Mouse (Mus musculus): Measurements from ENCODE around the gene Cbx5.
"Not testable (repeated sequence)": the region's sequence is repeated elsewhere in the genome, so short reads cannot be mapped to it uniquely, and the experiment has no call there.

The Cbx5 gene

DNA sequence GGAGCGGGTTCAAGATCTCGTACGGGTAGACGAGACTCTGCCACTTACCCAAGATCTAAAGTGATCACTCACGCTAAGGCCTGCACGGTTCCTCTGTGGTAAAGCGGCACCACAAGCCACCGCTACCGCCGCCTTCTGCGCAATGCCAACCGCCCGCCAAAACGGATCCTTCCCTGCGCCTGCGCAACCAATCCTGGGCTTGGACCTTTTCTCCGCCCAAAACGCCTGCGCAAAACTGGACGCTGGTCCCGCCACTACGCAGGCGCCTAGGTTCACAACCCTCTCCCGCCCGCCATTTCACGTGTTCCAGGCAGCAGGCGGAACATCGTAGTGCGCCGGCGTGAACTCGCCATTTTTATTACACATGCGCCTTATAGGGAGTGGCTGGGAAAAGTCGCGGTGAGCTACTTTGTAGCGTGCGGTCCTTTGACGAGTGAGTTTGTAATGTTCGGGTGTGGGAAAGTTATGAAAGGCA is at the start of gene Cbx5:
Gene Cbx5, minus strand, starts transcription at position 132 of the 475 bp plus-strand sequence.
- DNase-seq (ENCODE audit: low read depth, low spot score) = peak; percentile 98

DNA sequence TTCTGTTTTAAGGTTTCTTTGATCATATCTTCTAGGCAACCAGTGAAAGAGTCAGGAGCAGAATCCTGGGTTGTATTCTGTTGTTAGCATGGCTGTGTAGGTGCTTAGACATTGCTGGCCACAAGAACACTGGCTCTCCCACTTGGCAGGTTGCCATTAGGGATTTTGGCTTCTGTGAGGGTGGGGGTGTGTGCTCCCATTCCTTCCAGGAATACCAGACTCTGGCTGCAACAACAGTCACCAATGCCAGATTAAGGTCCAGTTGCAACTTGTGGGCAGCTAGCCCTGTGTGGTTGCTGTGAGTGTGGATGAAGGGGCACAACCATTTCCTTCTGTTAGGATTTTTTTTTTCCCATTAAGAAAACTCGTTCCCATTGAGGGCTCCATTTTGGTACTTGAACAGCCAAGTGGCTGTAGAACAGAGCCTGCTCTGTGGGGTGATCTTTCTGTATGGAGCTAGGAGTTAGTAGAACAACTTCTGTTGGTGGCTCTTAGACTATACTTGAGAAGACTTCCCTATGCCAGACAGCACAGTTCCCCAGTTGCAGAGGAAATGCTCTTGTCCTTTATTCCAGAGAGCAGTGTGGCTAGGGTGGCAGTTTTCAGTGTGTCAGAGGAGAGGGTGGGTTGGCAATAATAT is 46.3 kb upstream of the Cbx5 start:
- no peak for DNase-seq (ENCODE audit: low read depth, low spot score)

DNA sequence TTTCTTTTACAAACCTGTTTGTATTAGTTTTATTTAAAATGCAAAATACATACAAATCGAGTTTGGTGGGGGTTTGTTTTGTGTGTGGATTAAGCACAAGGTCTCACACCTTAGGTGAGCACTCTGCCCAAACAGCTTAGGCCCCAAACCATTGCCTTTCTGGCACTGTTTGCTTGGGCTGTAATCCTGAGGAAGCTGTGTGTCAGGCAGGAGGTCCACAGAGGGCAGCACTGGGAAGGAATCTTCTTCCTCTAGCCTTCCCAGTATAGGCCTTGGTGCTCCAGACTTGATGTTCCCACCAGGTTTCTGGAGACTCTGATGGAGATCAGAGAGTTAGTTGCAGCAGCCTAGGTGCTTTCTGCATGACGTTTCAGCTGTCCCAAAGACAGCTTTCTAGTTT is 45.0 kb upstream of the Cbx5 start:
- no peak for DNase-seq (ENCODE audit: low read depth, low spot score)

DNA sequence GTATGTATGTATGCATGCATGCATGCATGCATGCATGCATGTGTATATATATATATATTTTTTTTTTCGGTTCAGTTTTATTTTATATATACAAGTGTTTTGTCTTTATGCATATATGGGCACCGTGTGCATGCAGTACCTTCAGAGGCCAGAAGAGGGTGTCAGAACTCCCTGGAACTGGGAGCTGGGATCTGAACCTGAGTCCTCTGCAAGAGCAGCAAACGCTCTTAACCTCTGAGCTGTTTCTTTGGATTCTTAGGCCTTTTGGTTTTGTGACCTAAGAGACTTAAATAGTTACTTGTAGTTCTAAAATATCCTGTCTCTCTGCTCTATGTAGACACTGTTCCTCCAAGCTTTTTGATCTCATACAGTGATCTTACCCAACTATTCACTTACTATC is 44.5 kb upstream of the Cbx5 start:
- peak; percentile 63 for DNase-seq (ENCODE audit: low read depth, low spot score)

DNA sequence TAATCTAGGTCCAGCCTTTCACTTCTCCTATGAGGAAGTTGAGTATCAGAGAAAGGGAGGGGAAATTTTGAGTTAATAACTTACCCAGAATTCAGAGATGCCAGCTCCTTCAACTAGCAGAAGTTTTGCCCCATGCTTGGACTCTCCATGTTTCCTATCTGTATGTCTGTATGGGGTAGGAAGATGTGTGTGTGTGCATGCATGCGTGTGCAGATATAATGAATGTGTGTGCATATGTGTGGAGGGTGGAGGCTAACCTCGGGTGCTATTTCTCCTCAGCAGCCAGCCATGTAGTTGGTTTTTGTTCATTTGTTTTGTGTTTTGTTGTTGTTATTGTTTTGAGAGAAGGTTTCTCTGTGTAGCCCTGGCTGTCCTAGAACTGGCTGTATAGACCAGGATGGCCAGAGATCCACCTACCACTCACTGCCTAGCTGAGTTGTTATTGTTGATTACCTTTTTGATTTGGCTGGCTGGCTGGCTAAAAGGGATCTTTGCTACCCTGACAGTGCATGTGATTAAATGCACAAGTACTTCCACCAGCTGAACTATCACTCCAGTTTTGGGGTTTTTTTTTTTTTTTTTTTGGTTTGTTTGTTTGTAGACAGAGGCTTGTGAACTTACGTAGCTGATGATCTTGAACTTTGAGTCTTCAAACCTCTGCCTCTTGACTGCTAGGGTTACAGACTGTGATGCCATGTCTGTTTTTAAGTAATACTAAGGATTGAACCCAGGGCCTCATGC is 42.0 kb upstream of the Cbx5 start:
- DNase-seq (ENCODE audit: low read depth, low spot score) = no peak

DNA sequence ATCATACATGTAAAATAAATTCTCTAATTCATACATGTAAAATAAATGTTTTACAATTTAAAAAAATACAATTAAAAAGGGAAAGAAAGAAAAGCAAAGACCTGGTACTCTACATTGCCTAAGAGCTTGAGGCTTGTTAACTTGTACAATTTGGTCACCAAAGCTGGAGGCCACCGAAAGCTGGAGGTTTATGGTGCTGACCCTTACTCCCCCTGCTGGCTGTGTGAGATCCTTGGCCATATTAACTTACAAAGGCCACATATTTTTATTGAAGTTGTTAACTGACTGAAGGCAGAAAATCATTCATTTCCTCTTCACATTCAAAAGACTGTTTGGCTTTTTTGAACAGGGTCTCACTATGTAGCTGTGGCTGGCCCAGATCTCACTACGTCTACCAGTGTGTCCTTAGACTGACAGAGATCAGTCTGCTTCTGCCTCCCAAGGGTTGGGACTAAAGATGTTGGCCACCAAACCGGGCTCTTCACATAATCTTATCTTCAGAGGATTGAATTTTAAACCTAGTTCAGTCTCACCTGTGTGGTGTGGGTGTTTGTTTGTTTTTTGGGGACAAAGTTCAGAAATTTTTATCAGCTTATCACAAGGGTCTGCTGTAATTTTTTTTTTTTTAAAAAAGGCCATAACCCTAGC is 41.3 kb upstream of the Cbx5 start:
- peak; percentile 68 for DNase-seq (ENCODE audit: low read depth, low spot score)

DNA sequence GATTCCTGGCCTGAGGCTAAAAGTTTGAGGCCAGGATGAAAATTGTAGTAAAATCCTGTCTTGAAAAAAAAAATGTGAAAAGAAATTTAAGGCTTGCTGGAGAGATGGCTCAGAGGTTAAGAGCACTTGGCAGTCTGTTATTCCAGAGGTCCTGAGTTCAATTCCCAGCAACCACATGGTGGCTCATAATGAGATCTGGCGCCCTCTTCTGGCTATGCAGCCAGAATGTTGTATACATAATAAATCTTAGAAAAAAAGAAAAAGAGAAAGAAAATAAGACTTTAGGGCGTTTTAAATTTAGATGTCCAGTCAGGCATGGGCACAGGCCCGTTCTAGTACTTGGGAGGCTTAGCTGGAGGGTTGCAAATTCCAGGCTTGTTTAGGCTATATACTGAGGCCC is 40.1 kb upstream of the Cbx5 start:
- DNase-seq (ENCODE audit: low read depth, low spot score) = peak; percentile 48

DNA sequence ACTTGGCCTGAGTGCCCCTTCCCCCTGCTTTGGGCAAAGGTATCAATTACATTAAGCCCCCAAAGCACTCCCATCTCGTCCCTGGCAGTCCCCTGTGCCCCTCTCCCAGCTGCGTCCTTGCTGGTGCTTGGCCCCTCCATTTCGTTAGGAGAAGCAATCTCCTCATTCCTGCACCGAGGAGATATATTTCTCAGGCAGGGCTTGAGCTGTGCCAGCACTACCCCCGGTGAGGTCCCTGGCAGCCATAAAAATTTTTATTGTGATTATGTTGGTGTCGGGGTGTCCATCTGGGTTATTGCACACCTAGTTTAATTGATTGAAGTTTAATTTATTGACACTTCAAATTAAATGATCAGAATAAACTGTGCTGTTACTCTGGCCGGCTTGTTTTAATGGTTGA is 38.3 kb upstream of the Cbx5 start:
- DNase-seq (ENCODE audit: low read depth, low spot score) = no peak

DNA sequence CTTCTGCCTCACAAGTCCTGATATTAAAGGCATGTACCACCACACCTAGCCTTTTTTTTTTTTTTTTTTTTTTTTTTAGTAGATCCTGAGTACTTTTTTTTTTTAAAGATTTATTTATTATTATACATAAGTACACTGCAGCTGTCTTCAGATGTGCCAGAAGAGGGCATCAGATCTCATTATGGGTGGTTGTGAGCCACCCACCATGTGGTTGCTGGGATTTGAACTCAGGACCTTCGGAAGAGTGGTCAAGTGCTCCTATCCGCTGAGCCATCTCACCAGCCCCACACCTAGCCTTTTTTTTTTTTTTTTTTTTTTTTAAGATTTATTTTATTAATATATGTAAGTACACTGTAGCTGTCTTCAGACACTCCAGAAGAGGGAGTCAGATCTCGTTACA is 36.3 kb upstream of the Cbx5 start:
- DNase-seq (ENCODE audit: low read depth, low spot score) = not testable (repeated sequence)

DNA sequence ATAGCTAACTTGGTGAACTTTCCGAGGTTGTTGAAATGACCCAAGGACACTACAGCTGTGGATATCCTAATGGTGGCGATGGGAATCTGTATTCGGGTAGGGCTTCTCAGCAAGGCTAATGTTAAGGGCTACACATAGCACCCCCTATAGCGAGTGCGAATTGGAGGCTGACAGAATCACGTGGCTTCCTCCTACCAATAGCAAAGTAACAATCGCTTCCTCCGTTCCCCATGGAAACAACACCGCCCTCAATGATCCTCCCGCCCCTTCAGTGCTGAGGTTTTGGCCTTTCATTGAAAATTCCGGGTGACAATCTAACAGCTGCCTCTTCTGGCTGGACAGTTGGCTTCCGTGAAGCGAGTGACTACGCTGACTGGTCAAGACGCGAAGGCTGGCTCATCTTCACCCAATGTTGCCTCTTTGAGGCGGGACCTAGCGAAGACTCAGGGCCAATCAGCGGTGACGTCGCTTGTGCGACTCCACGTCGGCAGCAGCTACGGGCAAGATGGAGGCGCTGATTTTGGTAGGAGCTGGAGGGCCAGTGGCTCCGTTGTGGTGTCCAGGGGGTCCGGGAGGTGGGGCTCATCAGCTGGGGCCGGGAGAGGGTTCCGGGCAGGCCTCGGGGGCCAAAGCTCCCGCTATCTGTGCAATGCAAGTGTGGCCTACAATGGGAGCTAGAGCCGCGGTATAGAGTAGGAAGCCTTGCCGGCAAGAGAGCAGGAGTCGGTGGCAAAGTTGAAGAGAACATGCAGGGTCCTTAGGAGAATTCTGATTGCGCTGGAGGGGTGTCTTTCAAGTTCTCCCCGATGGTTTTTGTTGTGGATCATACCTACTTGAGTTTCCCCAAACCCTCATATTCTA is 33.0 kb upstream of the Cbx5 start, which contains the start of gene Copz1:
Gene Copz1, plus strand, starts transcription at position 296 of the 861 bp plus-strand sequence.
- DNase-seq (ENCODE audit: low read depth, low spot score) = peak; percentile 98

DNA sequence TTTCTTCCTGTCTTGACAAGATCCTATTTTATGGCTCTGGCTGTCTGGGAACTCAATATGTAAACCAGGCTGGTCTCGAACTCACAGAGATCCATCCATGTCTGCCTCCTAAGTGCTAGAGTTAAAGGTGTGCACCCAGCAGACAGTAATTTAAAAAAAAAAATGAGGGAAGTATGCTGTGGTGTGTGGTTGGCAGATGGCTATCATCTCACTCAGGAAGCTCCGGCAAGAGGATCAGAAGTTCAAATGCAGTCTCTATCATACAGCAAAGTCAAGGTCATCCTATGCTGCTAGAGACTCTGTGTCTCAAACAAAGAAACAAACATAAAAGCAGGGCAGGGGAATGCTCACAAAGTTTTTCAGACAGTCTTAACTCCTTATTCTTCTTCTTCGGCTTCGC is 29.3 kb upstream of the Cbx5 start:
- no peak for DNase-seq (ENCODE audit: low read depth, low spot score)

DNA sequence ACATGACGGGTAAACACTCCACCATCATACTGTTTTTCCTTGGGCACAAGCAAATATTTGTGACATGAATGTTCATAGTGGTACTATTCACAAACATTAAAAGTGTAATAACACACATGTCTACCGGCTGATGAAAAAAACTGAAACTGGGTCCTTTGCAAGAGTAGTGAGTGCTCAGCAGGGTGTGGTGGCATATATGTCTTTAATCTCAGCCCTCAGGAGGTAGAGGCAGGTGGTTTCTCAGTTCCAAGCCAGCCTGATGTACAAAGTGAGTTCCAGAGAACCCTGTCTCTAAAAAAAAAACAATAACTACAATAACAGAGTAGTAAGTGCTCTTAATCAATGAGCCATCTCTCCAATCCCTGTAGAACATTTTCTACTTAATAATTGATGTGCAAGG is 25.2 kb upstream of the Cbx5 start:
- DNase-seq (ENCODE audit: low read depth, low spot score) = no peak

DNA sequence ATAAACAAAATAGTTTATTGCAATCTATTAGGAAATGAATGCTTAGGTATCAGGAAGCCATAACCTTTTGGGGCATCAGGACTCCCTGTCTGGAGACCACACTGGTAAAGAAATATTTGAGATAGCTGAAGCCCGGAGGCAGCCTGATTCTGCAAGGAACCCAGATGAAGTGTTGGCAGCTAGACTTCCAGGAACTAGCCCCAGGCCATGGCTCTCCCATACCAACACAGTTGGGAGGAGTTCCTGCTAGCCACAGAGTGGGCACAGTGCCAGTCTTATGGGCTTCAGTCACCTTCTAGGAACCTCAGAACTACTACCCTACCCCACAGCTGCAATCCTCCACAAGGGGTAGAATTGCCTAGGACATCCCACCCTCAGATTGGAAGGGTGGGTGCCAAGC is 20.4 kb upstream of the Cbx5 start:
- DNase-seq (ENCODE audit: low read depth, low spot score) = no peak

DNA sequence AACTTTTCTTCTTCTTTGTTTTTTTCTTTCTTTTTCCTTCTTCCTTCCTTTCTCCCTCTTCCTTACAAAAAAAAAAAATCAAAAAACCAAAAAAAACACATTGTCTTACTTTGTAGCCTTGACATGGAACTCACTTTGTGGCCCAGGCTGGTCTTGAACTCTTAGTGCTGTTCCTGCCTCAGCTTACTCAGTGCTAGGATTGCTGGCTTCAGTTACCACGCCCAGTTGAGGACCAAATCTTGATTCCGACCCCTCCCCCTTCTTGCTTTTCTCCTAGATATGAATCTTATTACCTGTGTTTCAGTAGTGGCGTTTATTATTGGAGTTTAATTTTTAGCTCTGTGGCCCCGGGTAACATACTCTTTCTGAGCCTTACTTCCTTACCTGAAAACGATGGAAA is 19.5 kb upstream of the Cbx5 start:
- DNase-seq (ENCODE audit: low read depth, low spot score) = no peak

DNA sequence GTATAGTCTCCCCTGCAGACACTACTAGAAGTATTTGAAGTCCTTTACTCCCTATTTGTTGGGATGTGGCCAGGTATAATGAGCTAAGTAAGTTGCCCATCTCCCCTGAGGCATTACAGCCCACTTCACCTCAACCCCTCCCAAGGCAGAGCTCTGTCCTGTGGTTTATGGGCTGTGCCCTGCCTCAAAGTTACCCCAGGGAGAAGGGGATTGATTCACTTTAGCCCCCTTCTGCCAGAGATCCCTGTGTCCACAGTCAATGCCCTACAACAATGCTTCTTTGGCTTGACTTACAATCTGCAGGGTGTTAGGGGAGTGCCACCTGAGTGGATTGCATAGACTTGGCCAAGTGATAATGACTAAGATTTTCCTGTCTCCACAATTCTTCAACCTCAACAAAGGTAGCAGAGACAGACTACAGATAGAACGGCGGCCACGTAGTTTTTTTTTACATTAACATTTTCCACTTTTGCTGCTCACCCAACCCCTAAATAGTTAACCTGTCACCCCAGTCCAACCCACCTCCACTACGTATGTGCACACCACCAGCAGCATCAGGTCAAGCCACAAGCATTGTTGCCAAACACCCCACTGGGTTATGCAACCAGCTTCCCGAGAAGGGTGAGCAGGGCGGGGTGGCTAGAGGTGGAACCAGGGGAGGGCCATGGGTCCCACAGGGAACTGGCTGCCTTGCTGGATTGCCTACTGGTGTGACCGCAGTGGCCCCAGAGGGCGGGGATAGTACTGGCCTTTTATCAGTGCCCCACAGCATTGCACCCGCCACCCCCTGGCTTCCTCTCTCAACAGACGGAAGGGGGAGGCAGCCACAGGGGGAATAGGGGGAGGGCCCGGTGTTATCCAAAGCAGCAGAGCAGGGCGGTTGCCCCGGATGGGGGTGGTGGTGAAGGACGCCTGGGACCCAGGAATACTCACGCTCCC is 18.4 kb upstream of the Cbx5 start, which contains the start of gene Nfe2:
Gene Nfe2, minus strand, starts transcription at position 614 of the 939 bp plus-strand sequence.
- no peak for DNase-seq (ENCODE audit: low read depth, low spot score)

DNA sequence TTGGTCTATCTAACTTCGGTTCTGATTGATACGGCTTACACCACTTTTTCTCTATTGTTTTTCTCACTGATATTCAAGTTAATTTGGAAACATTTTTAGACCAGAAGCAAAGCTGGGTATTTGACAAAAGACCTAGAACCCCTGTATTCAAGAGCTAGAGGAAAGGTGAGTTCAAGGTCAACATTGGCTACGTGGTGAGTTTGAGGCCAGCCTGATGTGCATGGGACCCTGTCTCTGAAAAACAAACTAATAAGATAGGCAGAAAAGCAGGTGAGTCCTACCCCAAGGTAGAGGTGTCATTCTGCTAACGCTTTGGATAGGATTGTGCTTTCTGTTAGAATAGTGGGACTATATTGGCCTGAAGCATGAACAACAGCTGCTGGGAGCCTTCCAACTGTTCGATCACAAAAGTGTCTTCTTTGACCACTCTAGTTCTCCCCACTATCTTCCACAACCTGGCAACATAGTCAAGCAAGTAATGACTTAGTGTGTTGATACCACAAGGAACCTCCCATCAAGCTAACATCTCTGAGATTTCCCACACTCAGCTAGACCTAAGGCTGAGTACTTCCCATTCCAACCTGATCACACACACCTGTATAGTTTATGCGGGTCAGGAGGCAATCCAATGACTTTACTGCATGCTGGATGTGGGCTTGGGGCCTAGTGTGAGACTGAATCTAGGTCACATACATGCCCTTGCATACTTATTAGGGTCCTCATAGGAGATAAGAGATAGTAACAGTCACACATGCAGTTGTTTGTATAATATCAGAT is 16.8 kb upstream of the Cbx5 start:
- no peak for DNase-seq (ENCODE audit: low read depth, low spot score)

DNA sequence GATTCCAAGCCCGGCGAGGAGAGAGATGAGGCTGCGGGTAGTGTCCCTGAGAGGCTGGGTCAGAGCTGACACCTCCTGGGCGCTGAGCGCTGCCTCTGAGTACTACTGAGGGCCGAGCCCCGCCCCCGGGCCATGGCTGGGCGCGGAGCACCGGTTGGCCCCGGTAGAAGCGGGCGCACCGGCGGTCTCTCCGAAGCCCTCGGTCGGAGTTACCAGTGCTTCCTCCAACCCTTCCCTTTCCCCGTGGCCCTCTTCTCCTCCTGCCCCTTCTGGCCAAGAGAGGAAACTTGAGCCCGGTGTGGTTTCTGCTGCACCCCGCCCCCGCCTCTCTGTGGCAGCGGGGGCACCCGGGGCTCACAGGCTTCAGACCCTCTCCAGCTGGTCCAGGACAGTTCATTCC is 15.6 kb upstream of the Cbx5 start:
- DNase-seq (ENCODE audit: low read depth, low spot score) = no peak

DNA sequence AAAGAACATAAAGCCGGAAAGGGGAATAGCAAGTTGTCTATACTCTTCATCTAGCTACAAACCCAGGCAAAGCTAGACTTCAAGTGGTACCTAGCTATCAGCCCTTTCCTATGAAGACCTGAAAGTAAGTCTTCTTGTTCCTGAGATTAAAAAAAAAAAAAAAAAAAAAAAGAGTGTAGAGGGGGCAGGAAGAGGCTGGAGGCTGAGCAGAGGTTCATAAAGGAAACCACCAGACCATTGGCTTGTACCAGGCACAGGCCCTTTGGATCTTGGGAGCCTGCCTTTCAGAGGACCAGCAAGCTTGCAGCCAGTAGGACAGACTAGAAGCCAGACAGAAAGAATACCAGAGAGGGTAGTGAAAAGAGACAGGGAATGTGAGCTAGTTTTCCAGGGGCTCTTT is 13.7 kb upstream of the Cbx5 start:
- DNase-seq (ENCODE audit: low read depth, low spot score) = no peak

DNA sequence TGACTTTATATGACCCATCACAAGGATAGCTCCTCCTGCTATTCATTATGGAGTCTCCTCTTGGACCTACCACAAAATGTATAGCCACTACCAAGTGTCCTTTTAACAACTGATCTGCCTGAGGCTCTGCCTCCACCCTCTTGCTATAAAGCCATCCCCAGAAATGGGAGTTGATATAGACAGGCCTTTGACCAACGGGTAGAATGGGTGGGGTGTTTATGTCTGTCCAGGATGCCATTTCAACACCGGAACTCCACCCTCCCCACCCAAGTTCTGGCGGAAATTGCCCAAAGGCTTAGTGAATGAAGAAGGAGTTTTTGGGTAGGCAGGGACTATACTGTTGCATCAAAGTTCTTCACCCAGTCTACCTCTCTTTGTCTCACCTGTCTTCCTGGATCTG is 13.0 kb upstream of the Cbx5 start:
- no peak for DNase-seq (ENCODE audit: low read depth, low spot score)

DNA sequence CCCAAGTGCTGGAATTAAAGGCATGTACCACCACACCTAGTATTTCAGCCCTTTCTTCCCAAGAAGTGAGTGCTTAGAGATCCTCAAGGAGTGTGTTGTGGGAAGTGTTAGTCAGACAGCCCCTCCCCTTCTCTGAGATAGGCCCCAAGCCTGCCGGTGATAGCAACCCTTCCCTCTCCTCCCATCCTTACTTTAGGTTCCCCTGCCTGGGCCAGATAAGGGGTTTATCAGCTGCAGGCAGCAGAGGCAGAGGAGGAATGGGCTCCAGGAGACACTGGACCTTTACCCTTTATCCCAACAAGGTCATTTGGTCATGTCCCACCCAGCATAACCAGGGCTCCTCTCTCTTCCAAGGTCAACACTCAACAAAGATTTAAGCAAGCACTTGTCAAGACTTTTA is 12.0 kb upstream of the Cbx5 start:
- DNase-seq (ENCODE audit: low read depth, low spot score) = no peak

All from A20 (cell line).